Mouse (Mus musculus): ENCODE measurements at regions not wholly inside any gene's neighbourhood (a gene's known extent, or its start where the extent isn't known, plus 50 kb on each side); places are given as distances from the start of the nearest gene placed in this dataset.

GRCm38 (mm10) chr3:40470101-40470500 lies 61.0 kb upstream of the Intu start:
- ATAC-seq (replicated peaks in 1 of 2; ENCODE audit: insufficient read depth in 1 of 2, low FRiP score in 2 of 2, low TSS enrichment in 1 of 2, low read depth in 1 of 2, poor library complexity in 2 of 2, severe bottlenecking in 2 of 2): no peak

- ATAC-seq (replicated peaks in 1 of 2; ENCODE audit: insufficient read depth in 1 of 2, low FRiP score in 2 of 2, low TSS enrichment in 1 of 2, low read depth in 1 of 2, poor library complexity in 2 of 2, severe bottlenecking in 2 of 2): no peak
Observed at GRCm38 (mm10) chr3:40472766-40473165, 58.3 kb upstream of the Intu start.

GRCm38 (mm10) chr3:40480258-40480951 lies 50.7 kb upstream of the Intu start:
- ATAC-seq (replicated peaks in 1 of 2; ENCODE audit: insufficient read depth in 1 of 2, low FRiP score in 2 of 2, low TSS enrichment in 1 of 2, low read depth in 1 of 2, poor library complexity in 2 of 2, severe bottlenecking in 2 of 2): peak; percentile 70 to 82
